Mouse (Mus musculus) midbrain, postnatal 0 days (tissue): ENCODE results near the gene Aipl1. TPM values are rescaled to one million over a fixed set of nuclear protein-coding genes. Genes with fewer than 3 reads are reported as not detected.
A peak's percentile ranks its signal among the peaks of the same experiment; 100 is the strongest.

Experiments
- ATAC-seq: fragments of 200-750 bp; cut with Nextera tagmentation; 2 replicates; pipeline ENCODE4 v1.8.0; 2017; ENCODE audit warnings: moderate number of reproducible peaks, mild to moderate bottlenecking, moderate TSS enrichment, moderate library complexity; ENCODE audit not compliant: low FRiP score
- DNase-seq: peaks from one replicate; pipeline ENCODE4 v3.0.0-alpha.2; 2015; ENCODE audit warnings: low spot score
- H3K27ac ChIP-seq: fragments of 300-500 bp; sonication (generic); 2 replicates; pipeline ENCODE4 v1.5.1; 2014; ENCODE audit warnings: low read depth, mild to moderate bottlenecking, low read length, mixed read lengths
- H3K27me3 ChIP-seq: fragments of 300-500 bp; sonication (generic); 2 replicates; pipeline ENCODE4 v1.6.1; 2014; ENCODE audit warnings: low read length, control low read depth, mixed read lengths; ENCODE audit not compliant: insufficient read depth
- H3K36me3 ChIP-seq: fragments of 300-500 bp; sonication (generic); 2 replicates; pipeline ENCODE4 v1.6.1; 2014; ENCODE audit warnings: low read length, control low read depth, mixed read lengths; ENCODE audit not compliant: insufficient read depth
- H3K4me1 ChIP-seq: fragments of 300-500 bp; sonication (generic); 2 replicates; pipeline ENCODE4 v1.6.1; 2014; ENCODE audit warnings: mild to moderate bottlenecking, control low read depth, antibody characterized with exemption, low read length, mixed read lengths; ENCODE audit not compliant: insufficient read depth
- H3K4me2 ChIP-seq: fragments of 300-500 bp; sonication (generic); 2 replicates; pipeline ENCODE4 v1.6.1; 2014; ENCODE audit warnings: low read depth, mild to moderate bottlenecking, low read length, mixed read lengths; ENCODE audit not compliant: poor library complexity, severe bottlenecking
- H3K4me3 ChIP-seq: fragments of 300-500 bp; sonication (generic); 2 replicates; pipeline ENCODE4 v1.5.1; 2014; ENCODE audit warnings: low read depth, mild to moderate bottlenecking, low read length, moderate library complexity
- H3K9ac ChIP-seq: fragments of 300-500 bp; sonication (generic); replicated peaks from 2 replicates; pipeline ENCODE4 v1.6.1; 2014; ENCODE audit warnings: mild to moderate bottlenecking, low read length, moderate library complexity, mixed read lengths; ENCODE audit not compliant: poor library complexity, severe bottlenecking
- H3K9me3 ChIP-seq: fragments of 300-500 bp; sonication (generic); 2 replicates; pipeline ENCODE4 v1.6.1; 2016; ENCODE audit warnings: low read length, control low read depth
- CTCF ChIP-seq: IDR thresholded peaks from 2 replicates; pipeline ENCODE4 v1.5.1; 2016; ENCODE audit warnings: antibody characterized with exemption, mild to moderate bottlenecking
- WGBS: fragments of 180-500 bp; shearing (Covaris S2); extraction: QIAGEN DNeasy Blood & Tissue Kit; methylation state at CpG from one replicate; pipeline ENCODE4 v1.1.7; 2014; 5-methylcytosine and 5-hydroxymethylcytosine counted together
- polyA plus RNA-seq: library from polyadenylated mRNA; unstranded; fragments of >200 nt; fragmentation: Nextera tagmentation; extraction: Ambion mirVana; gene quantifications from 2 replicates; pipeline ENCODE4 v1.2.1, GENCODE M21; 2015
- total RNA-seq: library from RNA; depleted of rRNA; stranded (reverse); fragments of >200 nt; gene quantifications from 2 replicates; pipeline ENCODE4 v1.2.3, GENCODE M21; 2014

Gene Aipl1
- total and polyA plus RNA-seq, 2 experiments from 2014 or later: 0.51 to 0.55 TPM

DNA sequence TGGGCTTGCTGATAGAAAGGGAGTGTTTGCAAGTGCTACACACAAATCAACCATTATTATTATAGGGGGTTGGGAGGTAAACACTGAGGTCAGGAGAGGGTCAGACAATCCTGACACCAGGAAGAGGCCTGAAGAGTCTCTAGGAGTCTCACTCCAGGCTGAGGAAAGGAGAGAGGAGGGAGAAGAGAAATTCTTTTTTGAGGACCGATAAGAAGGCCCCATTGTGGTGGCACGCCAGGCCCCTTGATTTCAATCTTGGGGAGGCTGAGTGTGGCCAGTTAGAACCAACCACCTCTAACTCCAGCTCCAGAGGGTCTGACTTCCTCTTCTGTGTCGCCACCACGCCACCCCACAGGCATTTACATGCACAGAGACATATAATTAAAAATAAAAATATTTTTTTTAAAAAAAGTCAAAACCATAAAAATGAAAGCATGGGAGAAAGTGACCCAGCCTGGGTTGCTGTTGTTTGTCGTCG lies 4.0 kb upstream of the Aipl1 start:
- 23% methylated on average over 6 of the region's 6 CpGs for WGBS
- Histone ChIP-seq H3K9me3 (no peaks in the 10 kb centered on the region), H3K4me2 (peak overlapping the region; percentile 85), H3K9ac (peak overlapping the region; percentile 40; the same call in 1 of the 2 replicates), H3K27me3 (no peaks in the 10 kb centered on the region), H3K36me3 (0 out of 2 replicates have a peak, but pooled peaks cover 3% of the 10 kb centered on the region), H3K27ac (no peak overlapping the region), H3K4me1 (peaks cover 21% of the 10 kb centered on the region; the same call in 1 of the 2 replicates), H3K4me3 (peak overlapping the region; percentile 55)
- ATAC-seq (no peak), DNase-seq (no peak)
- no peak for TF ChIP-seq CTCF

GRCm38 (mm10) chr11:72039599-72040386 lies 2.5 kb upstream of the Aipl1 start:
- Histone ChIP-seq H3K36me3 (no peaks in the 10 kb centered on the region), H3K27ac (peak overlapping the region; percentile 73), H3K27me3 (no peaks in the 10 kb centered on the region), H3K9ac (no peak overlapping the region), H3K4me3 (0 out of 2 replicates have a peak overlapping the region, but pooled peaks have one; percentile 6), H3K9me3 (no peaks in the 10 kb centered on the region), H3K4me2 (peak overlapping the region; percentile 39), H3K4me1 (peaks cover 21% of the 10 kb centered on the region; the same call in 1 of the 2 replicates)
- DNase-seq: peak; percentile 62
- ATAC-seq: 0 out of 2 replicates have a peak, but pooled peaks have one; percentile 8
- 13% methylated on average over 16 of the region's 16 CpGs for WGBS
- 0 out of 2 replicates have a peak, but pooled peaks have one; percentile 4 for TF ChIP-seq CTCF

DNA sequence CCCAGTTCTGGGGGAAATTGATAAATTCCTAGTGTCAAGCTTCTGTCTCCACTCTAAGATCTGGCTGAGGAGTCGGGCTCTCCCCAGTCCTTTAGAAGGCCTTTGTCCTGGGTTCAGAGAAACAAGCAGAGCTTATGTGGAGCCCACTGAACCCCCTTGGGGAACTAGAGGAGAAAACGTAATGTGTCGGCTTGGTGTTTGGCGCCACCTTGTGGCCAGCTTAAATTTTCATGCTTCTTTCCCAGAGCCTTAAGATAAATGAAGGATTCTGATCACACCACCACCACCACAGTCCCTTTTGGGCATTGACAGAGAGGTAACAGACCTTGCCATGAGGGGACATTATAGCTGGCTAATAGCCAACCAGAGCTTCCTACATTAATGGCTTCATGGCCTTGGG lies 687 bp upstream of the Aipl1 start:
- no peak for ATAC-seq
- Histone ChIP-seq H3K4me3 (no peak overlapping the region), H3K4me2 (no peak overlapping the region), H3K27ac (no peak overlapping the region), H3K9ac (no peak overlapping the region), H3K4me1 (peaks cover 21% of the 10 kb centered on the region; the same call in 1 of the 2 replicates), H3K27me3 (no peaks in the 10 kb centered on the region), H3K36me3 (no peaks in the 10 kb centered on the region), H3K9me3 (no peaks in the 10 kb centered on the region)
- TF ChIP-seq CTCF: peak; percentile 95
- WGBS: 0% methylated on average over 4 of the region's 4 CpGs
- peak; percentile 94 for DNase-seq

GRCm38 (mm10) chr11:72032589-72032988 lies 4.7 kb downstream of the Aipl1 start:
- H3K4me2 ChIP-seq: no peak overlapping the region
- no peak overlapping the region for H3K4me3 ChIP-seq
- 93% methylated on average over 3 of the region's 3 CpGs for WGBS
- no peak for TF ChIP-seq CTCF
- no peak overlapping the region for H3K27ac ChIP-seq
- no peak overlapping the region for H3K9ac ChIP-seq
- H3K9me3 ChIP-seq: no peaks in the 10 kb centered on the region
- H3K27me3 ChIP-seq: 0 out of 2 replicates have a peak, but pooled peaks cover 5% of the 10 kb centered on the region
- no peaks in the 10 kb centered on the region for H3K36me3 ChIP-seq
- no peaks in the 10 kb centered on the region for H3K4me1 ChIP-seq
- DNase-seq (no peak), ATAC-seq (no peak)

DNA sequence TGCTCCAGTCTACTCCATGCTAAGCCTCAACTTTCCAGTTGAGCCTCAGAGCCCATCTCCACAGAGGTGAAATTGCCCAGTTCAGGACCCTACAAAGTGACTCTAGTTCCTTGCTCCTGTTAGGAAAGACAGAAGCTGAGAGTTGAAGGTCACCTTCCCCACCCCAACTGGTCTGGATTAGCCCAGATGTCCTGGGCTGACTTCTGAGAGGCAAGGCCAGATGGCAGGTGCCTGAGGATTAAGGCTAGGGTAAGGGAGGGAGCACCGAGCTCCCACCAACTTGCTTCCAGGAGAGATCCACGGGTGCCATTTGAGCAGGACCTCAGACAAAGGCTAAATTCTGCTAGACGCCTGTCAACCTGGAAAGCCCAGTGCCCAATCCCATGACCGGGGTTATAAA lies 5.2 kb downstream of the Aipl1 start:
- WGBS: 80% methylated on average over 4 of the region's 4 CpGs
- H3K9me3 ChIP-seq: no peaks in the 10 kb centered on the region
- DNase-seq (no peak), ATAC-seq (no peak)
- 0 out of 2 replicates have a peak, but pooled peaks cover 5% of the 10 kb centered on the region for H3K27me3 ChIP-seq
- no peaks in the 10 kb centered on the region for H3K36me3 ChIP-seq
- no peak overlapping the region for H3K9ac ChIP-seq
- TF ChIP-seq CTCF: no peak
- H3K4me3 ChIP-seq: no peak overlapping the region
- no peak overlapping the region for H3K4me2 ChIP-seq
- H3K4me1 ChIP-seq: no peaks in the 10 kb centered on the region
- H3K27ac ChIP-seq: no peak overlapping the region

GRCm38 (mm10) chr11:72031353-72031752 lies 6.0 kb downstream of the Aipl1 start:
- H3K36me3 ChIP-seq: no peaks in the 10 kb centered on the region
- H3K4me3 ChIP-seq: no peak overlapping the region
- no peak for TF ChIP-seq CTCF
- ATAC-seq: no peak
- H3K27me3 ChIP-seq: 0 out of 2 replicates have a peak, but pooled peaks cover 5% of the 10 kb centered on the region
- H3K9ac ChIP-seq: no peak overlapping the region
- no peaks in the 10 kb centered on the region for H3K4me1 ChIP-seq
- no peak overlapping the region for H3K4me2 ChIP-seq
- no peak for DNase-seq
- no peaks in the 10 kb centered on the region for H3K9me3 ChIP-seq
- H3K27ac ChIP-seq: no peak overlapping the region
- 94% methylated on average over 7 of the region's 7 CpGs for WGBS
